Mouse (Mus musculus) limb, embryonic 11.5 days (tissue): ENCODE data around the gene Scube1. TPM values are rescaled to one million over a fixed set of nuclear protein-coding genes. Genes with fewer than 3 reads are reported as not detected.

Experiments
- ATAC-seq: fragments of 200-750 bp; cut with Nextera tagmentation; 2 replicates; pipeline ENCODE4 v1.8.0; 2017; ENCODE audit warnings: low read depth; ENCODE audit not compliant: insufficient number of reproducible peaks, low FRiP score, low TSS enrichment
- DNase-seq: peaks from one replicate; pipeline ENCODE4 v3.0.0-alpha.2; 2015; ENCODE audit warnings: low spot score
- H3K27ac ChIP-seq: fragments of 300-500 bp; sonication (generic); replicated peaks from 2 replicates; pipeline ENCODE4 v1.5.1; 2014; ENCODE audit warnings: low read depth, mild to moderate bottlenecking, low read length
- H3K27me3 ChIP-seq: fragments of 300-500 bp; sonication (generic); 2 replicates; pipeline ENCODE4 v1.6.1; 2014; ENCODE audit warnings: mild to moderate bottlenecking, low read length, mixed read lengths; ENCODE audit not compliant: control insufficient read depth, insufficient read depth
- H3K36me3 ChIP-seq: fragments of 300-500 bp; sonication (generic); 2 replicates; pipeline ENCODE4 v1.6.1; 2014; ENCODE audit warnings: mild to moderate bottlenecking, low read length, moderate library complexity, mixed read lengths; ENCODE audit not compliant: control insufficient read depth, insufficient read depth
- H3K4me1 ChIP-seq: fragments of 300-500 bp; sonication (generic); 2 replicates; pipeline ENCODE4 v1.6.1; 2014; ENCODE audit warnings: low read length, mixed read lengths; ENCODE audit not compliant: control insufficient read depth, insufficient read depth
- H3K4me2 ChIP-seq: fragments of 300-500 bp; sonication (generic); 2 replicates; pipeline ENCODE4 v1.6.1; 2014; ENCODE audit warnings: low read depth, mild to moderate bottlenecking, moderate library complexity; ENCODE audit not compliant: severe bottlenecking
- H3K4me3 ChIP-seq: fragments of 300-500 bp; sonication (generic); 2 replicates; pipeline ENCODE4 v1.5.1; 2014; ENCODE audit warnings: low read depth, low read length
- H3K9ac ChIP-seq: fragments of 300-500 bp; sonication (generic); 2 replicates; pipeline ENCODE4 v1.6.1; 2014; ENCODE audit warnings: mild to moderate bottlenecking, low read length
- H3K9me3 ChIP-seq: fragments of 300-500 bp; sonication (generic); 2 replicates; pipeline ENCODE4 v1.6.1; 2016; ENCODE audit warnings: low read length; ENCODE audit not compliant: control insufficient read depth
- WGBS: fragments of 180-500 bp; shearing (Covaris S2); extraction: QIAGEN DNeasy Blood & Tissue Kit; methylation state at CpG from one replicate; pipeline ENCODE4 v1.1.7; 2014; 5-methylcytosine and 5-hydroxymethylcytosine counted together
- polyA plus RNA-seq: library from polyadenylated mRNA; unstranded; fragments of >200 nt; fragmentation: Nextera tagmentation; extraction: Ambion mirVana; gene quantifications from 2 replicates; pipeline ENCODE4 v1.2.1, GENCODE M21; 2014

The Scube1 gene
- polyA plus RNA-seq, 1 experiment from 2014 or later = 62.3 TPM

DNA sequence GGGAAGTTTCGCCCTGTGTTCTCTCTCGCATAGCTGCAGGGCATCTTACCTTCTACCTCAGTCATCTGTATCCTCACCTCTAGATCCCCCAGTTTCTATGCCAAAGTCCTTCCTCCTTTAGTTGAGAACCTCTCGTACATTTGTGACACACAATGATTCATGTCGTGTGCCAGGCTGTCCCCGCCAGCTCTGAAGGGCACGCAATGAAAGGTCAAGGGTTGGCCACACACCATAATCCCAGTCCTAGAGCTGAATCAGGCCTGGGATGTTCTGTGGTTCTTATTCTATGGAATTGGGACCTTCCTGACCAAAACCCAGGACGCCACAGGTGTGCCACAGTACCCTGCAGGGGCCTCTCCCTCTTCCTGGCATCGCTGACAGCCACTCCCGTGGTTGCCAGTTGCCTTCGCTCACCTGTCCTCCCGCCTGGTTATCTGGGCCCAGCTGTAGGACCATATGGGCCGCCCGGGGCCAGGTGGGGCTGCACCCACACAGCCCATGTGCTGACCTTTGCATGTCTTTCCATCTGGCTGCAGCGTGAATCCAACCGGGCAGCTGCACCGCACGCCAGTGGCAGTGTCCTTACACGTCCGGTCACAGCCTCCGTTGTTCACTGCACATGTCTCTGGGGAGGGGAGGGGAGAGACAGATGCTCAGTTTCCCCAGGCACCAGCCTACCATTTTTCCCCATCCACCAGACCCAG, 86.5 kb downstream of the Scube1 start:
- peaks cover 30% of the 10 kb centered on the region for H3K4me1 ChIP-seq
- no peaks in the 10 kb centered on the region for H3K9me3 ChIP-seq
- no peak overlapping the region for H3K4me3 ChIP-seq
- WGBS = 35% methylated on average over 20 of the region's 20 CpGs
- DNase-seq = peak; percentile 62
- H3K9ac ChIP-seq = 0 out of 2 replicates have a peak overlapping the region, but pooled peaks have one; percentile 22
- H3K27ac ChIP-seq = peak overlapping the region; percentile 64; the same call in 1 of the 2 replicates
- H3K4me2 ChIP-seq = no peak overlapping the region
- H3K27me3 ChIP-seq = no peaks in the 10 kb centered on the region
- H3K36me3 ChIP-seq = 0 out of 2 replicates have a peak, but pooled peaks cover under 1% of the 10 kb centered on the region
- no peak for ATAC-seq

DNA sequence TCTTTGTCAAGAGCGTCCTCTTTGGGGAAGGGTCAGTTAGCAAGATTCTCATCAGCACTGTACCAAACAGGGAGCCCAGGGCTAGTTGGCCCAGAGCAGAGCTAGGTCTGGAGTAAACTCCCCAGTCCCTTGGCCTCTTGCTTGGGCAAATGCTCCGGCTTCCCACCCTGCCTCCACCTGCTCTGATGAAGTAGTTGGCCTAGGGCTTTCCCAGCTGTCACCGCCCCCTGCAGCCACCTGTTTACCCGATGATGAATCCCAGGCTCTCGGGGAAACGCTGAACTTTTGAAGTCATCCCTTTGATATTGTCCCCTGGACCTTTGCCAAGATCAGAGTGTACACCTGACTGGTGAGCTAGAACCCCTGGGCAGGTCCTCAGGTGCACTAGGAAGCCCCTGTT, 88.1 kb downstream of the Scube1 start:
- DNase-seq (no peak), ATAC-seq (no peak)
- 50% methylated on average over 6 of the region's 6 CpGs for WGBS
- Histone ChIP-seq H3K4me1 (peaks cover 30% of the 10 kb centered on the region), H3K27ac (no peak overlapping the region), H3K9ac (no peak overlapping the region), H3K4me3 (no peak overlapping the region), H3K9me3 (no peaks in the 10 kb centered on the region), H3K36me3 (no peaks in the 10 kb centered on the region; the same call in 1 of the 2 replicates), H3K4me2 (peak overlapping the region; percentile 7; the same call in 1 of the 2 replicates), H3K27me3 (no peaks in the 10 kb centered on the region)

DNA sequence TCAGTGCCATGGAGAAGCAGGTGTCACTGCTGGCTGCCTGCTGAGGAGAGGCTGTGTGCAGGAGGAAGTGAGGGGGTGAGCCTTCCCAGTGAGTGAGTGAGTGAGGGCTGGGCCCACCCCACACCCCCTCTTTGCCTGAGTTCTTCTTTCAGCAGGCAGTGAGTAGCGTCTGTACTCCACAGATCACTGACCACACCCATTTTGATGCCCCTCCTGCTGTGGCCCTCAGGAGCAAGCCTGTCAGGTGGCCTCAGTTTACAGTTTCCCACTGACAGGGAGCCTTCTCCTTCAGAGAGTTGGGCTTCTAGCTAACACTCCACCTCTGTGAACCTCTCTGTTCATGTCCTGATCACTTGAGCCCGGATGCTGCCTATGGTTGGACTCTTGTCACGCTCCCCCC, 89.6 kb downstream of the Scube1 start:
- no peak overlapping the region for H3K27ac ChIP-seq
- H3K36me3 ChIP-seq = peaks cover under 1% of the 10 kb centered on the region; the same call in 1 of the 2 replicates
- H3K4me3 ChIP-seq = no peak overlapping the region
- DNase-seq = no peak
- no peak for ATAC-seq
- WGBS = 60% methylated on average over 3 of the region's 3 CpGs
- H3K9me3 ChIP-seq = peaks cover under 1% of the 10 kb centered on the region; the same call in 1 of the 2 replicates
- H3K27me3 ChIP-seq = no peaks in the 10 kb centered on the region
- H3K4me2 ChIP-seq = no peak overlapping the region
- peaks cover 22% of the 10 kb centered on the region for H3K4me1 ChIP-seq
- H3K9ac ChIP-seq = no peak overlapping the region; the same call in 1 of the 2 replicates

DNA sequence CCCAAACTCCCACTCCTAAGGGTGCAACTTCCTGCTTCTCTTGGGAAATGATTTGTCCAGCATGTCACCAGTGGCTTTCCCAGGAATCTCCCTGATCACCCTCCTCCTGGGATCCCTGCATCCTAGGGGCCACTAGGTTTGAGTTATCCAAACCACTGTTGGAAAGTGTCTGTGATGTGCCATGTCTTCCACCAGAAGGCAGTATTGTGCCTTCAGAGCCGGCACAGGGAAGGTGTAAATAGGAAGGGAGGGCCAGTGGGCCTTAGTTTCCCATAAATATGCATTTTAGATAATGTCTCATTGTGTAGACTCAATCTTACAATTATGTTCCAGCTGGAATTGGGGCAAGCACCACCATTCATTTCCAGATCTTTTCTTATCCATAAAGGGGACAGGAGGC, 90.7 kb downstream of the Scube1 start:
- H3K9ac ChIP-seq = no peak overlapping the region
- no peak overlapping the region for H3K4me3 ChIP-seq
- H3K27ac ChIP-seq = no peak overlapping the region
- peaks cover 7% of the 10 kb centered on the region for H3K36me3 ChIP-seq
- no peak for ATAC-seq
- H3K9me3 ChIP-seq = peaks cover 6% of the 10 kb centered on the region; the same call in 1 of the 2 replicates
- no peak overlapping the region for H3K4me2 ChIP-seq
- no peaks in the 10 kb centered on the region for H3K27me3 ChIP-seq
- peaks cover 10% of the 10 kb centered on the region for H3K4me1 ChIP-seq
- WGBS = 24% methylated on average over 1 of the region's 1 CpGs
- DNase-seq = no peak

DNA sequence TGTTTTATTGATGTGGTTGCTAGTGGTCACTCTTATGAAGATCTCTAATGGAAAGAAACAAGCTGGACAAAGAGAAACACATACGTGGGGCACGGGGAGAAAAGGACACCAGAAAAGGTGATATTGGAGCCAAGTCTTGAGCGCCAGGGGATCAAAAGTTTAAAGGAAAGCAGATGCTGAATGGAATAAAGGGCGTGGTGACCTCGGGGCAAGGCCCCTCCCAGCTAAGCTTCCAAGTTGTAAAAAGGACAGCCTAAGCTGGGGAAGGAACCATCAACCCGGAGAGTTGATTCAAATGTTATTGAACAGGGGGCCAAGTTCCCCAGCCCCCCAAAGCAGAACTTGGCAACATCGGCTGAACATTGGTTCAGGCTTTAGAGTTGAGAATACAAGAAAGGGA, 93.8 kb downstream of the Scube1 start:
- DNase-seq = no peak
- H3K36me3 ChIP-seq = peaks cover 11% of the 10 kb centered on the region
- no peak for ATAC-seq
- no peak overlapping the region for H3K27ac ChIP-seq
- WGBS = 63% methylated on average over 7 of the region's 7 CpGs
- no peak overlapping the region for H3K9ac ChIP-seq
- no peak overlapping the region for H3K4me3 ChIP-seq
- no peaks in the 10 kb centered on the region for H3K27me3 ChIP-seq
- H3K9me3 ChIP-seq = peaks cover 6% of the 10 kb centered on the region; the same call in 1 of the 2 replicates
- no peaks in the 10 kb centered on the region for H3K4me1 ChIP-seq
- no peak overlapping the region for H3K4me2 ChIP-seq

DNA sequence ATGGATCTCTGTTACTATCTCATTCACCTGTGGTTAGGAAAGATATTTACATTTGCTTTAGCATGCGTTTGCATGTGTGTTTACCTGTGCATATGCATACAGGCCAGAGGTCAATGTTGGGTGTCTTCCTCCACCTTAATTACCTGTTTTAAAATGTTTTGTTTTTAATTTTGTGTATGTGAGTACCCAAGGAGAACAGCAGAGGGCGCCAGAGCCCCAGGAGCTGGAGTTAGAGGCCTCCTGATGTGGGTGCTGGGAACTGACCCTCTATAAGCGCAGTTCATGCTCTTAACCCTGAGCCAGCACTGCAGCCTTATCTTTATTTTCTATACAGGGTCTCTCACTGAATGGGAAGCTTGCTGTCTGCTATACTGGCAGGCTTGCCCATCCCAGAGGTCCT, 95.1 kb downstream of the Scube1 start:
- whole genome bisulfite sequencing = 67% methylated on average over 3 of the region's 3 CpGs
- Histone ChIP-seq H3K4me3 (no peak overlapping the region), H3K36me3 (peaks cover 11% of the 10 kb centered on the region), H3K9me3 (peaks cover 6% of the 10 kb centered on the region; the same call in 1 of the 2 replicates), H3K4me2 (no peak overlapping the region; the same call in 1 of the 2 replicates), H3K9ac (no peak overlapping the region), H3K27me3 (no peaks in the 10 kb centered on the region), H3K27ac (no peak overlapping the region), H3K4me1 (no peaks in the 10 kb centered on the region)
- DNase-seq = no peak
- no peak for ATAC-seq

DNA sequence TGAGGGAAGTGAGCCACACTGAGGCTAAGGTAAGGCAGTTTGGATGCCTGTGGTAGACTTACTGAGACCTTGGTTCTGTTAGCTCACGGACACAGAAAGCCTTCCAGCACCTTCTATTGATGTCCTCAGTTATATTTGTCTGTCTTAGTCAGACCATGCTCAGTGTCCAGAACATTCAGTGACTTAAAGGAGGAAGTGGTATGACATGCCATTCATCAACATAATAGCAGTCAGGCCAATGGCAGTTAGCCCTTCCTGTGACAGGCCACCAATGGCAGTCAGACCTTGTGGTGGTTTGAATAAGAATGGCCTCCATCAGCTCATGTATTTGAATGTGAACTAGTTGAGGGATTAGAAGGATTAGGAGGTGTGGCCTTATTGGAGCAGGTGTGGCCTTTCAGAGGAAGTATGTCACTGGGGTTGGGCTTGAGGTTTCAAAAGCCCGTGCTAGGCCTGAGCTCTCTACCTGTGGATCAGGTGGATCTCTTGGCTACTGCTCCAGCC, 98.6 kb downstream of the Scube1 start:
- H3K27ac ChIP-seq = no peak overlapping the region
- no peak overlapping the region for H3K4me3 ChIP-seq
- no peak for ATAC-seq
- no peak overlapping the region for H3K4me2 ChIP-seq
- peaks cover 6% of the 10 kb centered on the region; the same call in 1 of the 2 replicates for H3K9me3 ChIP-seq
- H3K9ac ChIP-seq = no peak overlapping the region
- H3K27me3 ChIP-seq = no peaks in the 10 kb centered on the region
- no peak for DNase-seq
- 93% methylated on average over 2 of the region's 2 CpGs for WGBS
- H3K36me3 ChIP-seq = peaks cover 12% of the 10 kb centered on the region
- H3K4me1 ChIP-seq = no peaks in the 10 kb centered on the region

DNA sequence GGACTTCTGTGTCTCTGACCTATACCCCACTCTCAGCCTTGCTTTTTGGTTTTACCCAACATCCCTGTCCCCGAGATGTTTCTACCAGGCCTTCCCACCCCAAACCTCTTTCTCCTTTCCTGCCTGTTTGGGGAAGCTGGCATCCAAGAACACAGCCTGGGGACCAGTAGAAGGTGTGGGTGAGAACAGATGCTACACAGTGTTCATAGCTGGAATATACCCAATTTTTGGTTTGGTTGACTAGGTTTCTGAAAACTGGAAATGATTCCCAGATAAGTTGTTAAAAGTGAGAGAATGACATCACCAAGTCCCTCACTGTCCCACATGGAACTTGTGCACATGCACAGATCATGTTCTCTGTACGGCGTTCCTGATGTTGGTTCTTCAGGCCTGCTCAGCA, 109.6 kb downstream of the Scube1 start:
- Histone ChIP-seq H3K9ac (no peak overlapping the region), H3K4me1 (no peaks in the 10 kb centered on the region), H3K36me3 (0 out of 2 replicates have a peak, but pooled peaks cover 2% of the 10 kb centered on the region), H3K9me3 (no peaks in the 10 kb centered on the region), H3K27me3 (no peaks in the 10 kb centered on the region), H3K4me3 (no peak overlapping the region), H3K4me2 (no peak overlapping the region), H3K27ac (no peak overlapping the region)
- 92% methylated on average over 3 of the region's 3 CpGs for WGBS
- DNase-seq (no peak), ATAC-seq (no peak)
